Comparison of ENCODE assay signal across 8 mouse cellular contexts in the genomic region with DNA sequence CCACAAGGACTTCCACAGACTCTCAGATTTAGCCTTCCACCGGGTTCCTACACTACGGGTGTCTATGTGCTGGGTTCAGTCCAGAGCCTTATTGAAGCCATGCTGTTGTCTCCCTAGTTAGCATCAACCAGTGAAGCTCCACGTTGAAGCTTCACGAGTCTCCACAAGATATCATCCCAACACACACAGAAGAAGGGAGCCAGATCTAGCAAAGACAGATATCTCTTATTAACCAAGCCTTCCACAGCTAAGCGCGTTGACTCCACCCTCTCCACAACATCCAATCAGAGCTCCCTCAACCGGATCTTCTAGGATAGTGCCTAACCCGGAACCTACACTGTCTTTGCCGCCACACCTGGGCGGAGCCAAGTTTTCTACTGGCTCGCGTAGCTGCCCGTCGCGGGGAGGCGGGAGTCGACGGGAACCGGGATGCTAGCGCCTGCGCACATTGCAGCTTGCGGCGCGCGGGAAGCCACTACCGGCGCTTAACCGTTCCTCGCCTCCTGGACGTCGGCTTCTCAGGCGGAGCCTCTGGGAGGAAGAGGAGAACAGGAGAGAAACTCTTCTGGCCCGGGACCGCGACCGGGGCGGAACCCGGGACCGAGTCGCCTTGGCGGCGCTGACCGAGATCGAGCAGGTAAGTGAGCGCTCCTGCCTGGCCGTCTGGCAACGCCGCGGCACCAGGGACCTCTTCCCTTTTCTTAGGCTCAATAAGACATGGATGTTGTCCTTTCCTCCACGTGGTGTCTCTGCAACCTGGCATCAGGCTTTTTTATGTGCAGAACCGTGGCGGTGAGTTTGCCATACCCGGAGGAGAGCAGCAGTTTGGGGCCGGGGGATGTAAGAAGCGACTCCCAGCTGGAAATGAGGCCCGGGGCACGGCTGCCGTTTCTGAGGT. TPM values are rescaled to one million over a fixed set of nuclear protein-coding genes. Genes with fewer than 3 reads are reported as not detected.
DNase-seq lines count a peak whose midpoint lies in the region; ATAC-seq lines count a peak whose summit lies in the region.

A gene (plus strand): TSS at position 403 of the 898 bp plus-strand sequence.

- peak; percentile 99 for DNase-seq in T-cell, adult 2 months (ENCODE audit: low spot score)
- DNase-seq in cerebellum, postnatal 36 days: peak; percentile 99 to 100
- peak; percentile 99 for DNase-seq in frontal cortex, postnatal 36 days (ENCODE audit: low spot score in 2 of 2)
- peak; percentile 98 for DNase-seq in left cerebral cortex, adult 11 months (ENCODE audit: low spot score)
- peak; percentile 99 to 100 for DNase-seq in lung, postnatal 4 days
- peak; percentile 98 for DNase-seq in retina, postnatal 7 days (ENCODE audit: low read depth, low spot score)
- peak; percentile 100 for DNase-seq in urinary bladder, adult 2 months (ENCODE audit: low spot score)

- H3K36me3 ChIP-seq in hindbrain, embryonic 15.5 days: peaks cover 16% of the 10 kb centered on the region

- peak within 1 kb of the TSS; percentile 85 for H3K27ac ChIP-seq in hindbrain, embryonic 15.5 days (replicated peaks)

- peaks cover 28% of the 10 kb centered on the region for H3K4me1 ChIP-seq in hindbrain, embryonic 15.5 days (replicated peaks)

- ATAC-seq in hindbrain, embryonic 15.5 days (ENCODE audit: low FRiP score, low read depth): peak; percentile 100

- H3K9me3 ChIP-seq in hindbrain, embryonic 15.5 days: no peaks in the 10 kb centered on the region

- peak within 1 kb of the TSS; percentile 72 for H3K9ac ChIP-seq in hindbrain, embryonic 15.5 days

- H3K27me3 ChIP-seq in hindbrain, embryonic 15.5 days: no peaks in the 10 kb centered on the region

- under 1% methylated on average over 58 of the region's 58 CpGs for WGBS in hindbrain, embryonic 15.5 days

- H3K4me2 ChIP-seq in hindbrain, embryonic 15.5 days: peak within 1 kb of the TSS; percentile 91

- H3K4me3 ChIP-seq in hindbrain, embryonic 15.5 days: peak within 1 kb of the TSS; percentile 76

RNA-seq across cellular contexts. Expression of the gene that starts here (rescaled TPM):
- polyA plus RNA-seq in hindbrain, embryonic 15.5 days (2015; fragmentation: Nextera tagmentation; extraction: Ambion mirVana): 42.2 and 42.4 TPM in 2 replicates
- polyA plus RNA-seq in urinary bladder, adult 2 months (2012; rRNA removed): 26.0 and 41.5 TPM in 2 replicates

Comparison
In these comparisons a context has a peak if more than half of its experiments do, and no peak if none do; other contexts are left out.
1. Peak in every context shown above with its lines: DNase-seq, ATAC-seq, H3K4me3 ChIP-seq and H3K27ac ChIP-seq.